Comparison of ENCODE assay signal across 8 mouse cellular contexts in genomic region chr6:34754448-34754847, GRCm38 (mm10). TPM values are rescaled to one million over a fixed set of nuclear protein-coding genes. Genes with fewer than 3 reads are reported as not detected.
A peak's percentile ranks its signal among the peaks of the same experiment; 100 is the strongest.
DNase-seq lines count a peak whose midpoint lies in the region; ATAC-seq lines count a peak whose summit lies in the region.

No protein-coding gene starts in this region.

- H3K4me1 ChIP-seq in limb, embryonic 11.5 days (ENCODE audit: control insufficient read depth, insufficient read depth, low read length) = no peaks in the 10 kb centered on the region
- no peaks in the 10 kb centered on the region for H3K4me1 ChIP-seq in neural tube, embryonic 11.5 days (ENCODE audit: control insufficient read depth, insufficient read depth, low read length)

- H3K4me2 ChIP-seq in limb, embryonic 11.5 days (ENCODE audit: low read depth, severe bottlenecking) = no peak overlapping the region
- no peak overlapping the region for H3K4me2 ChIP-seq in neural tube, embryonic 11.5 days (ENCODE audit: low read depth)

- WGBS in limb, embryonic 11.5 days = 39% methylated on average over 5 of the region's 5 CpGs
- WGBS in neural tube, embryonic 11.5 days = 36% methylated on average over 5 of the region's 5 CpGs

- H3K27ac ChIP-seq in limb, embryonic 11.5 days (replicated peaks; ENCODE audit: low read depth, low read length) = no peak overlapping the region
- no peak overlapping the region for H3K27ac ChIP-seq in neural tube, embryonic 11.5 days (ENCODE audit: low read depth, low read length)

- H3K27me3 ChIP-seq in limb, embryonic 11.5 days (ENCODE audit: control insufficient read depth, insufficient read depth, low read length) = no peaks in the 10 kb centered on the region
- no peaks in the 10 kb centered on the region for H3K27me3 ChIP-seq in neural tube, embryonic 11.5 days (ENCODE audit: control insufficient read depth, insufficient read depth, low read length)

- no peaks in the 10 kb centered on the region for H3K36me3 ChIP-seq in limb, embryonic 11.5 days (ENCODE audit: control insufficient read depth, insufficient read depth, low read length)
- no peaks in the 10 kb centered on the region for H3K36me3 ChIP-seq in neural tube, embryonic 11.5 days (ENCODE audit: control insufficient read depth, insufficient read depth, low read length)

- no peak overlapping the region for H3K4me3 ChIP-seq in limb, embryonic 11.5 days (ENCODE audit: low read depth, low read length)
- H3K4me3 ChIP-seq in neural tube, embryonic 11.5 days (ENCODE audit: low read depth, low read length) = no peak overlapping the region

- peak; percentile 6 to 22 for DNase-seq in B cell, adult 2 months
- DNase-seq in adrenal gland, adult 18-20 months (ENCODE audit: low spot score in 2 of 2) = peak; percentile 34 to 42
- peak; percentile 58 for DNase-seq in embryo, embryonic 9.5 days (ENCODE audit: extremely low spot score)
- DNase-seq in heart, adult 9 months (ENCODE audit: low spot score in 2 of 2) = peak; percentile 43 to 62
- peak; percentile 81 for DNase-seq in kidney, adult 9 months
- peak; percentile 55 for DNase-seq in limb, embryonic 11.5 days (ENCODE audit: low spot score)
- peak; percentile 40 for DNase-seq in neural tube, embryonic 11.5 days (ENCODE audit: low spot score)
- peak; percentile 13 for DNase-seq in urinary bladder, postnatal 25 days (ENCODE audit: low spot score)

- no peaks in the 10 kb centered on the region for H3K9me3 ChIP-seq in limb, embryonic 11.5 days (ENCODE audit: control insufficient read depth, low read length)
- H3K9me3 ChIP-seq in neural tube, embryonic 11.5 days (ENCODE audit: control insufficient read depth, low read length) = no peaks in the 10 kb centered on the region

- H3K9ac ChIP-seq in limb, embryonic 11.5 days (ENCODE audit: low read length) = no peak overlapping the region
- H3K9ac ChIP-seq in neural tube, embryonic 11.5 days (ENCODE audit: low read length) = no peak overlapping the region

- no peak for ATAC-seq in limb, embryonic 11.5 days (ENCODE audit: insufficient number of reproducible peaks, low FRiP score, low TSS enrichment, low read depth)
- ATAC-seq in neural tube, embryonic 11.5 days (ENCODE audit: insufficient read depth, low FRiP score, low TSS enrichment) = no peak

RNA-seq across cellular contexts. Expression of gene Agbl3, which starts 25.8 kb away (rescaled TPM):
- total RNA-seq in adrenal gland, adult 18-20 months (2021) = 1 to 10 TPM; 8.9 to 9.4 TPM
- 5.6 and 6.1 TPM in 2 replicates for polyA plus RNA-seq in limb, embryonic 11.5 days (2014; fragmentation: Nextera tagmentation; extraction: Ambion mirVana)
- polyA plus RNA-seq in neural tube, embryonic 11.5 days (2014; fragmentation: Nextera tagmentation; extraction: Ambion mirVana) = 5.7 and 6.2 TPM in 2 replicates

Comparison
In these comparisons a context has a peak if more than half of its experiments do, and no peak if none do; other contexts are left out.
1. DNase-seq: peak in every context shown above with its lines; median percentile 81 in kidney, adult 9 months; 58 in embryo, embryonic 9.5 days; 55 in limb, embryonic 11.5 days; 52 in heart, adult 9 months; 40 in neural tube, embryonic 11.5 days; 38 in adrenal gland, adult 18-20 months; 14 in B cell, adult 2 months; 13 in urinary bladder, postnatal 25 days.